In the genomic region with DNA sequence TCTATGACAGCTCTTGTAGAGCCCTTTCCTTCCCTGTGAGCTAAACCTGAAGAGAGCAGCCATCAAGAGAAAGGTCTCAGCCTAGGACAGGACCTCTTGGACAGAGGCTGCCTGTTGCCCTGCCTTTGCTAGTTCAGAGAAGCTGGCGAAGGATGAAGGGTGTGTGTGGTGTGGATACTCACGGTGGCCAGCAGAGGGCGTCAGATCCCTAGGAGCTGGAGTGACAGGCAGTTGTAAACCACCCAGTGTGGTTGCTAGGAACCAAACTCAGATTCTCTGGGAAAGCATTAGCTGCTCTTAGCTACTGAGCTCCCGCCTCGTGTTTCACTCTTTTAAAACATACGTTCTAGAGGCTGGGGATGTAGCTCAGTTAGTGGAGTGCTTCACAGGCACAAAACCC, we compare ENCODE assay signal across 10 mouse cellular contexts.
DNase-seq lines count a peak whose midpoint lies in the region; TF ChIP-seq lines count a peak whose summit lies in the region.
"Had no signal": no experiment of that assay in that cellular context is flagged by ENCODE, and none has a peak within 500 bp of the region (broad histone marks: within the 10 kb centered on the region; RNA-seq: fewer than 3 reads in every experiment).

No protein-coding gene starts in this region.

- peak; percentile 54 for TF ChIP-seq CTCF in left cerebral cortex, adult 2 months (IDR thresholded peaks at IDR 0.05)
- TF ChIP-seq CTCF in bone marrow, adult 2 months (IDR thresholded peaks at IDR 0.05; ENCODE audit: control insufficient read depth, insufficient read depth, low read length): peak; percentile 80

- H3K4me1 ChIP-seq in bone marrow, adult 2 months (ENCODE audit: control insufficient read depth, insufficient read depth, low read length): no peaks in the 10 kb centered on the region; the same call in 1 of the 2 replicates
- H3K4me1 ChIP-seq: hindbrain, embryonic 12.5 days had no signal

- DNase-seq in left cerebral cortex, adult 2 months (ENCODE audit: extremely low spot score in 1 of 2, low spot score in 2 of 2): no peak
- no peak for DNase-seq in left cerebral cortex, postnatal 36 days (ENCODE audit: low spot score in 2 of 2)
- peak; percentile 39 for DNase-seq in ES-CJ7 (ENCODE audit: low read depth, low spot score)
- peak; percentile 11 for DNase-seq in naive thymus-derived CD4-positive, alpha-beta T cell, adult 2 months (ENCODE audit: low read depth)
- DNase-seq in layer of hippocampus, postnatal 14 days (ENCODE audit: low spot score in 2 of 2): no peak
- DNase-seq in frontal cortex, postnatal 14 days (ENCODE audit: low spot score in 2 of 2): no peak
- no peak for DNase-seq in adrenal gland, adult 8-10 months
- DNase-seq: midbrain, embryonic 14.5 days had no signal

- TF ChIP-seq POLR2A in bone marrow, adult 2 months (IDR thresholded peaks at IDR 0.05; ENCODE audit: borderline replicate concordance, control insufficient read depth, low read depth, low read length): no peak

- intact Hi-C loops in left cerebral cortex, adult 2 months (cut with DNase I): no loop called here
- intact Hi-C loops in left cerebral cortex, postnatal 36 days (cut with DNase I): no loop called here

- no peak overlapping the region; the same call in none of the 2 replicates for H3K27ac ChIP-seq in left cerebral cortex, adult 2 months
- H3K27ac ChIP-seq in bone marrow, adult 2 months (ENCODE audit: control insufficient read depth, insufficient read depth, low read depth, low read length, poor library complexity): no peak overlapping the region
- H3K27ac ChIP-seq: hindbrain, embryonic 12.5 days had no signal

- 73% methylated on average over 6 of the region's 6 CpGs for WGBS in bone marrow, adult 2 months

- H3K4me3 ChIP-seq in left cerebral cortex, adult 2 months: no peak overlapping the region
- H3K4me3 ChIP-seq in bone marrow, adult 2 months (replicated peaks; ENCODE audit: control insufficient read depth, low read depth, low read length): no peak overlapping the region
- H3K4me3 ChIP-seq: hindbrain, embryonic 12.5 days had no signal

Comparison
In these comparisons a context has a peak if more than half of its experiments do, and no peak if none do; other contexts are left out.
1. DNase-seq: peak in ES-CJ7 (single experiment) and naive thymus-derived CD4-positive, alpha-beta T cell, adult 2 months (single experiment); none in left cerebral cortex, adult 2 months (0 of 2), left cerebral cortex, postnatal 36 days (0 of 2), layer of hippocampus, postnatal 14 days (0 of 2), frontal cortex, postnatal 14 days (0 of 2) and adrenal gland, adult 8-10 months (single experiment).